Mouse (Mus musculus) CD8-positive naive resting alpha-beta T cell, adult 57 days (primary cell): ENCODE measurements around the gene Pkig. TPM values are rescaled to one million over a fixed set of nuclear protein-coding genes. Genes with fewer than 3 reads are reported as not detected.

Experiments
- total RNA-seq: library from RNA; stranded (reverse); gene quantifications from one replicate; pipeline ENCODE4 v1.2.4, GENCODE M21; 2023

The Pkig gene
- total RNA-seq, result 20.4 TPM

GRCm38 (mm10) chr2:163657975-163658886 is at the start of gene Pkig:
Pkig (plus strand) TSS chr2:163658386.

DNA sequence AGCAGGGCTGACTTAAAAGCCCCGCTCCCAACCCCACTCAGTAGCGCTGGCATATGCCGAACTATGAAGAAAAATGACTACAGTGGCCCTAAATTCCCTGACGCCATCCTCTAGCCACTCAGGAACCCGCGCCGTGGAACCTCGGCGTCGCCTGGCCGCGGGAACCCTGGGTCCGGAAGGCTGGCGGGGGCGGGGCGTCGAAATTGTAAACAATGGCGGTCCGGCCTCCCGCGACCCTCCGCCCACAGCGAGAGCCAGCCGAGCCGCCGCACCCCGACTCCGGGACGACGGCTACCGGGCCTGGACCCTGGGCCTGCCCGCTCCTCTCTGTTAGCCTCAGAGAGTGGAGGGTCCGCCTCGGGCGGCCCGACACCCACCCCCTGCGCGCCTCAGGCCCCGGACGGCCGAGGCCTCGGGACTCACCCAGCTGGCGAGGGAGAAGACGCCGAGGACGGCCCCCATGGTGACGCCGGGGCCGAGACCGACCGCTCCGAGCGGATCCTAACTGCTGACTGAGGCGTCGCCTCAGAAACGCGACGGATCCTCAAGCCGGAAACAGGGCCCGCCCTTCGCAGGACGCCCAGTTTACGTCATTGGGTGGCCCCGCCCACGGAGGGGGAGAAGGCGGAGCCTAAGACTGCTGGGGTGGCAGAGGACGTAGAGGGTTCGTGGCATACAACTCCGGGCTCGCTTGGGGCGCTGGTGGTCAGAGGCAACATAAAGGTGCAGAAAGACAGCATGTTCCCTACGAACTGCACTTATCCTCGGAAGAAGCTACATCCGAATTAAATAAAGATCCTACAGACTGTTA is 13.4 kb upstream of the Pkig start, which contains the start of gene Serinc3:
TSS of gene Serinc3 (minus strand) at position 557 of the 811 bp plus-strand sequence.

DNA sequence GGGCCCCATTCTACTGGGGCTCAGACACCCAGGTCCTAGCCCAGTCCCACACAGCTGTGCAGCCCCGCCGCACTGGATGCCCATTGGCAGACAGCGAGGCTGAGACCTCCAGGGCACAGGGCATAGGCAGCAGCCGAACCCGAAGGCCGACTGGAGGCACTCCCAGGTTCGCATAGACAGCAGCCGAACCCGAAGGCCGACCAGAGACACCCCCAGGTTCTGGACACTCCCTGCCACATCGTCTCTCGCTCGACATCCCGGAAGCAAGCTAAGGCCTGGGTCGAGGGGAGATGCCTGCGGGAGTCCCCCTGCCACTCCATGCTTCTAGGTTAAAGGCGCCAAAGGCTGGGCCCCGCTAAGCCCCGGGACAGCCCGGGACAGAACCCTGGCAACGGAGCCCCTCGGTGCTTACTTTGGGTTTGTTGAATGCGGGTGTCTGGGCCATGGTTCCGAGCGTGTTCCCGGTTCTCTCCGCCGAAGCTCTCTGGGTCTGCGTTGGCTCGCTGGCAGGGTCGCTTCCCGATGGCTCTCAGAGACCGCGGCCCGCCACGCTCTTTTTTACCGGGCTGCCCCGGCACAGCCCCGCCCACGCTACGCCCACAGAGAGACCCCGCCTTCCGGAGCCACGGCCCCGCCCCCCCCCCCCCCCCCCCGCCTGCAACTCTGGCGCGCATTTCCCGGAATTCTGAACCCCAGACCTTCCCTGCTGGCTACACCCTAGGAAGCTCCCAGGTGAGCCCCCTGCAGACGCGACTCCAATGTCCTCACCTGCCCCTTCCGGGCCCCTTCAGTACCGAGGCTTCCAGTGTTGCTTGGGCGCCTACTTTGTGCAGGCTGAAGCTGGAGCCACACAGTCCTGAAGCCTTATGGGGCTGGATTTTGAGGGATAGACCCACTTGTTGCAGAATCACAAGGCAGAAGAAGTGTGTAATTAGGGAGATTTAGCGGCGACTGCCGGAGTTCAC is 91.7 kb downstream of the Pkig start, which contains the start of gene Ada:
TSS of gene Ada (minus strand) at position 593 of the 965 bp plus-strand sequence.

Other genes starting within 250 kb of the Pkig start
- 125 TPM for gene Oser1, start 233.7 kb upstream of the Pkig start, total RNA-seq
- gene Gdap1l1, start 219.9 kb upstream of the Pkig start, total RNA-seq, result not detected
- gene Fitm2, start 185.8 kb upstream of the Pkig start, total RNA-seq, result 4.6 TPM
- gene R3hdml, start 166.1 kb upstream of the Pkig start, total RNA-seq, result not detected
- gene Hnf4a, start 151.6 kb upstream of the Pkig start, total RNA-seq, result not detected
- 57.9 TPM for gene Ttpal, start 56.1 kb upstream of the Pkig start, total RNA-seq
- 555 TPM for gene Serinc3, start 13.3 kb upstream of the Pkig start, total RNA-seq
- 15.4 TPM for gene Ada, start 91.9 kb downstream of the Pkig start, total RNA-seq
- not detected for gene Ccn5, start 162.5 kb downstream of the Pkig start, total RNA-seq
- gene Kcnk15, start 195.3 kb downstream of the Pkig start, total RNA-seq, result not detected